Mouse (Mus musculus): ENCODE measurements around the gene Ybx3. TPM values are rescaled to one million over a fixed set of nuclear protein-coding genes. Genes with fewer than 3 reads are reported as not detected.

Gene Ybx3
- total RNA-seq, 4 experiments from 2014 or later: 88.8 to 159 (median 120) TPM

GRCm38 (mm10) chr6:131327076-131327475 is 61.2 kb downstream of the Ybx3 start:
- DNase-seq: no peak

GRCm38 (mm10) chr6:131321854-131322639 is 66.2 kb downstream of the Ybx3 start:
- no peak for DNase-seq

GRCm38 (mm10) chr6:131316155-131317101 is 71.8 kb downstream of the Ybx3 start:
- DNase-seq: no peak

Other genes starting within 250 kb of the Ybx3 start
- 1 to 10 TPM; 3.4 to 7.1 (median 3.8) TPM for gene Klra2, start 141.1 kb downstream of the Ybx3 start, total RNA-seq (2022)
- 10 to 100 TPM in 2 of 4 experiments, 1 to 10 TPM in 2; 7.8 to 11.4 (median 10.4) TPM for gene Magohb, start 95.2 kb downstream of the Ybx3 start, total RNA-seq (2022)
- 1 to 10 TPM in 2 of 4 experiments, under 1 TPM in 2; 0.28 to 1.1 (median 0.95) TPM for gene Styk1, start 34.9 kb downstream of the Ybx3 start, total RNA-seq (2022)
- not detected for gene 5430401F13Rik, start 97.9 kb upstream of the Ybx3 start, total RNA-seq (2022)
- not detected for gene Gm6619, start 97.9 kb upstream of the Ybx3 start, total RNA-seq (2022)
- not detected for gene Tas2r130, start 242.4 kb upstream of the Ybx3 start, total RNA-seq (2022)

Data from adrenal gland, adult 8-10 months (tissue).